Comparison of ENCODE assay signal across 8 mouse cellular contexts in genomic region chr6:125008586-125009128, GRCm38 (mm10). TPM values are rescaled to one million over a fixed set of nuclear protein-coding genes. Genes with fewer than 3 reads are reported as not detected.
A peak's percentile ranks its signal among the peaks of the same experiment; 100 is the strongest.
DNase-seq lines count a peak whose midpoint lies in the region; ATAC-seq lines count a peak whose summit lies in the region.

No protein-coding gene starts in this region.

- no peaks in the 10 kb centered on the region for H3K27me3 ChIP-seq in hindbrain, embryonic 15.5 days

- peaks cover 44% of the 10 kb centered on the region for H3K4me1 ChIP-seq in hindbrain, embryonic 15.5 days (replicated peaks)

- WGBS in hindbrain, embryonic 15.5 days, result under 1% methylated on average over 29 of the region's 34 CpGs

- peak overlapping the region; percentile 94 for H3K4me2 ChIP-seq in hindbrain, embryonic 15.5 days

- peak; percentile 98 for DNase-seq in T-cell, adult 2 months (ENCODE audit: low spot score)
- peak; percentile 96 to 97 for DNase-seq in cerebellum, postnatal 36 days
- peak; percentile 98 to 99 for DNase-seq in frontal cortex, postnatal 36 days (ENCODE audit: low spot score in 2 of 2)
- DNase-seq in left cerebral cortex, adult 11 months (ENCODE audit: low spot score), result peak; percentile 99
- DNase-seq in lung, postnatal 4 days, result peak; percentile 98 to 99
- peak; percentile 97 for DNase-seq in retina, postnatal 7 days (ENCODE audit: low read depth, low spot score)
- peak; percentile 84 for DNase-seq in urinary bladder, adult 2 months (ENCODE audit: low spot score)

- H3K36me3 ChIP-seq in hindbrain, embryonic 15.5 days, result peaks cover 21% of the 10 kb centered on the region; the same call in 1 of the 2 replicates

- H3K27ac ChIP-seq in hindbrain, embryonic 15.5 days (replicated peaks), result peak overlapping the region; percentile 98

- peak overlapping the region; percentile 78 for H3K9ac ChIP-seq in hindbrain, embryonic 15.5 days

- ATAC-seq in hindbrain, embryonic 15.5 days (ENCODE audit: low FRiP score, low read depth), result peak; percentile 98

- no peaks in the 10 kb centered on the region for H3K9me3 ChIP-seq in hindbrain, embryonic 15.5 days

- peak overlapping the region; percentile 74 for H3K4me3 ChIP-seq in hindbrain, embryonic 15.5 days

RNA-seq across cellular contexts. Expression of gene Zfp384, which starts 0.3 kb away (rescaled TPM):
- 14.9 and 19.6 TPM in 2 replicates for polyA plus RNA-seq in hindbrain, embryonic 15.5 days (2015; fragmentation: Nextera tagmentation; extraction: Ambion mirVana)
- 42.8 and 43.1 TPM in 2 replicates for polyA plus RNA-seq in urinary bladder, adult 2 months (2012; rRNA removed)

RNA-seq across cellular contexts. Expression of gene Pianp, which starts 12.2 kb away (rescaled TPM):
- 58.8 and 73.5 TPM in 2 replicates for polyA plus RNA-seq in hindbrain, embryonic 15.5 days (2015; fragmentation: Nextera tagmentation; extraction: Ambion mirVana)
- polyA plus RNA-seq in urinary bladder, adult 2 months (2012; rRNA removed), result 19.3 and 24.4 TPM in 2 replicates

RNA-seq across cellular contexts. Expression of gene Ing4, which starts 30.9 kb away (rescaled TPM):
- 141 and 144 TPM in 2 replicates for polyA plus RNA-seq in hindbrain, embryonic 15.5 days (2015; fragmentation: Nextera tagmentation; extraction: Ambion mirVana)
- polyA plus RNA-seq in urinary bladder, adult 2 months (2012; rRNA removed), result 88.6 and 113 TPM in 2 replicates

RNA-seq across cellular contexts. Expression of gene Acrbp, which starts 40.8 kb away (rescaled TPM):
- polyA plus RNA-seq in hindbrain, embryonic 15.5 days (2015; fragmentation: Nextera tagmentation; extraction: Ambion mirVana), result 19.1 and 20.9 TPM in 2 replicates
- polyA plus RNA-seq in urinary bladder, adult 2 months (2012; rRNA removed), result 23.5 and 24.7 TPM in 2 replicates

RNA-seq across cellular contexts. Expression of gene Cops7a, which starts 43.3 kb away (rescaled TPM):
- polyA plus RNA-seq in hindbrain, embryonic 15.5 days (2015; fragmentation: Nextera tagmentation; extraction: Ambion mirVana), result 92.5 and 102 TPM in 2 replicates
- 162 and 183 TPM in 2 replicates for polyA plus RNA-seq in urinary bladder, adult 2 months (2012; rRNA removed)

Comparison
In these comparisons a context has a peak if more than half of its experiments do, and no peak if none do; other contexts are left out.
1. Peak in every context shown above with its lines: DNase-seq, ATAC-seq, H3K4me3 ChIP-seq and H3K27ac ChIP-seq.